Mouse (Mus musculus) liver, embryonic 14.5 days (tissue): Measurements from ENCODE around the gene Gfra1. TPM values are rescaled to one million over a fixed set of nuclear protein-coding genes. Genes with fewer than 3 reads are reported as not detected.

Experiments used
- ATAC-seq: fragments of 200-750 bp; cut with Nextera tagmentation; 2 replicates; pipeline ENCODE4 v1.8.0; 2017; ENCODE audit warnings: moderate number of reproducible peaks, mild to moderate bottlenecking, moderate library complexity; ENCODE audit not compliant: insufficient read depth
- DNase-seq, 3 experiments: peaks; one replicate each; pipeline ENCODE4 v3.0.0-alpha.2; 2012 to 2013; ENCODE audit warnings: low read depth in 3 of 3, low spot score in 3 of 3
- H3K27ac ChIP-seq: fragments of 300-500 bp; sonication (generic); 2 replicates; pipeline ENCODE4 v1.5.1; 2014; ENCODE audit warnings: moderate library complexity, mild to moderate bottlenecking, control low read depth, inconsistent platforms
- H3K27me3 ChIP-seq: fragments of 300-500 bp; sonication (generic); 2 replicates; pipeline ENCODE4 v1.6.1; 2014; ENCODE audit warnings: mild to moderate bottlenecking, low read length, moderate library complexity; ENCODE audit not compliant: control insufficient read depth, insufficient read depth
- H3K36me3 ChIP-seq: fragments of 300-500 bp; sonication (generic); replicated peaks from 2 replicates; pipeline ENCODE4 v1.6.1; 2014; ENCODE audit warnings: low read depth; ENCODE audit not compliant: control insufficient read depth, insufficient read depth
- H3K4me1 ChIP-seq, 2 experiments: fragments of 200-500 bp in 1 of 2; fragments of 300-500 bp in 1 of 2; sonication (generic) in 1 of 2; replicated peaks; 2 replicates each; pipeline ENCODE4 v1.6.1; 2012 to 2014; ENCODE audit warnings: antibody characterized with exemption in 1 of 2, inconsistent platforms in 1 of 2, low read length in 1 of 2; ENCODE audit not compliant: control insufficient read depth in 2 of 2, insufficient read depth in 2 of 2
- H3K4me2 ChIP-seq: fragments of 300-500 bp; sonication (generic); 2 replicates; pipeline ENCODE4 v1.6.1; 2014; ENCODE audit warnings: low read depth, mild to moderate bottlenecking, control low read depth, moderate library complexity
- H3K4me3 ChIP-seq, 2 experiments: fragments of 200-500 bp in 1 of 2; fragments of 300-500 bp in 1 of 2; sonication (generic) in 1 of 2; 2 replicates each; pipeline ENCODE4 v1.5.1; 2012 to 2014; ENCODE audit warnings: low read depth in 2 of 2, low read length in 2 of 2, mild to moderate bottlenecking in 2 of 2, control low read depth in 1 of 2, inconsistent platforms in 1 of 2, moderate library complexity in 1 of 2; ENCODE audit not compliant: insufficient read depth in 1 of 2
- H3K9ac ChIP-seq: fragments of 300-500 bp; sonication (generic); replicated peaks from 2 replicates; pipeline ENCODE4 v1.6.1; 2014; ENCODE audit warnings: mild to moderate bottlenecking, control low read depth, moderate library complexity
- H3K9me3 ChIP-seq: fragments of 300-500 bp; sonication (generic); 2 replicates; pipeline ENCODE4 v1.6.1; 2016; ENCODE audit warnings: low read length, mixed read lengths; ENCODE audit not compliant: control insufficient read depth
- CTCF ChIP-seq: IDR thresholded peaks from 2 replicates; pipeline ENCODE4 v1.5.1; 2016; ENCODE audit warnings: antibody characterized with exemption, low read depth, control low read depth
- EP300 ChIP-seq: IDR thresholded peaks from 2 replicates; pipeline ENCODE4 v1.6.1; 2016; ENCODE audit warnings: antibody characterized with exemption, low read depth
- WGBS: fragments of 180-500 bp; shearing (Covaris S2); extraction: QIAGEN DNeasy Blood & Tissue Kit; methylation state at CpG from one replicate; pipeline ENCODE4 v1.1.7; 2014; ENCODE audit not compliant: insufficient replicate concordance; 5-methylcytosine and 5-hydroxymethylcytosine counted together
- polyA plus RNA-seq, 2 experiments: library from polyadenylated mRNA; depleted of rRNA in 1 of 2; stranded (reverse) in 1 of 2; unstranded in 1 of 2; fragments of >200 nt; fragmentation: Nextera tagmentation in 1 of 2; extraction: Ambion mirVana in 1 of 2; gene quantifications; 2 replicates each; pipeline versions ENCODE4 v1.2.1 to v1.2.3; 2012 to 2014

Gene Gfra1
- polyA plus RNA-seq, 2 experiments, result 2.7 to 3.8 TPM

- WGBS, result 53% methylated on average over 6 of the region's 6 CpGs
- Histone ChIP-seq H3K4me3 (no peak overlapping the region), H3K36me3 (no peaks in the 10 kb centered on the region), H3K9ac (no peak overlapping the region), H3K9me3 (no peaks in the 10 kb centered on the region), H3K27ac (no peak overlapping the region), H3K4me1 (no peaks in the 10 kb centered on the region), H3K4me2 (no peak overlapping the region), H3K27me3 (no peaks in the 10 kb centered on the region)
- ATAC-seq (no peak), DNase-seq (no peak)
- no peak for TF ChIP-seq EP300
- no peak for TF ChIP-seq CTCF
These were observed 204.6 kb downstream of the Gfra1 start for GRCm38 (mm10) chr19:58251095-58251494.

- H3K4me3 ChIP-seq, result no peak overlapping the region
- H3K27ac ChIP-seq, result no peak overlapping the region
- no peaks in the 10 kb centered on the region for H3K4me1 ChIP-seq
- no peak for ATAC-seq
- no peak overlapping the region for H3K9ac ChIP-seq
- TF ChIP-seq EP300, result no peak
- TF ChIP-seq CTCF, result no peak
- no peak overlapping the region for H3K4me2 ChIP-seq
- no peaks in the 10 kb centered on the region for H3K36me3 ChIP-seq
- no peak for DNase-seq
- no peaks in the 10 kb centered on the region for H3K27me3 ChIP-seq
- H3K9me3 ChIP-seq, result no peaks in the 10 kb centered on the region
- 69% methylated on average over 8 of the region's 8 CpGs for WGBS
These were observed 205.5 kb downstream of the Gfra1 start for GRCm38 (mm10) chr19:58250237-58250636.

- H3K27me3 ChIP-seq, result no peaks in the 10 kb centered on the region
- WGBS, result 44% methylated on average over 4 of the region's 4 CpGs
- DNase-seq (no peak), ATAC-seq (no peak)
- no peak overlapping the region for H3K4me3 ChIP-seq
- H3K36me3 ChIP-seq, result no peaks in the 10 kb centered on the region
- H3K9ac ChIP-seq, result no peak overlapping the region
- no peaks in the 10 kb centered on the region for H3K9me3 ChIP-seq
- H3K4me1 ChIP-seq, result no peaks in the 10 kb centered on the region; a peak in 1 of 4 replicates
- H3K27ac ChIP-seq, result no peak overlapping the region
- H3K4me2 ChIP-seq, result no peak overlapping the region
- no peak for TF ChIP-seq EP300
- no peak for TF ChIP-seq CTCF
These were observed 211.6 kb downstream of the Gfra1 start for GRCm38 (mm10) chr19:58244148-58244547.

- WGBS, result 26% methylated on average over 1 of the region's 1 CpGs
- no peak overlapping the region for H3K4me3 ChIP-seq
- H3K4me2 ChIP-seq, result no peak overlapping the region
- no peaks in the 10 kb centered on the region for H3K9me3 ChIP-seq
- H3K9ac ChIP-seq, result no peak overlapping the region
- no peak overlapping the region for H3K27ac ChIP-seq
- no peaks in the 10 kb centered on the region for H3K27me3 ChIP-seq
- TF ChIP-seq EP300 (no peak), CTCF (no peak)
- DNase-seq (peak in 1 of 3 experiments; percentile 4), ATAC-seq (peak; percentile 51; the same call in 1 of the 2 replicates)
- H3K36me3 ChIP-seq, result no peaks in the 10 kb centered on the region
- no peaks in the 10 kb centered on the region; a peak in 1 of 4 replicates for H3K4me1 ChIP-seq
These were observed 212.1 kb downstream of the Gfra1 start for GRCm38 (mm10) chr19:58243604-58244003.

- ATAC-seq, result no peak
- no peak overlapping the region for H3K4me2 ChIP-seq
- H3K27me3 ChIP-seq, result no peaks in the 10 kb centered on the region
- H3K27ac ChIP-seq, result no peak overlapping the region
- no peaks in the 10 kb centered on the region for H3K36me3 ChIP-seq
- WGBS, result 16% methylated on average over 8 of the region's 8 CpGs
- TF ChIP-seq EP300, result no peak
- no peak for TF ChIP-seq CTCF
- DNase-seq, result no peak
- H3K9ac ChIP-seq, result no peak overlapping the region
- H3K4me1 ChIP-seq, result no peaks in the 10 kb centered on the region; a peak in 1 of 4 replicates
- H3K9me3 ChIP-seq, result no peaks in the 10 kb centered on the region
- no peak overlapping the region for H3K4me3 ChIP-seq
These were observed 217.4 kb downstream of the Gfra1 start for GRCm38 (mm10) chr19:58238325-58238724.
